Mouse (Mus musculus) forebrain, embryonic 13.5 days (tissue): ENCODE measurements around the gene Stox1. TPM values are rescaled to one million over a fixed set of nuclear protein-coding genes. Genes with fewer than 3 reads are reported as not detected.

Experiments used
- ATAC-seq: fragments of 200-750 bp; cut with Nextera tagmentation; 2 replicates; pipeline ENCODE4 v1.8.0; 2017
- H3K27ac ChIP-seq: fragments of 300-500 bp; sonication (generic); 2 replicates; pipeline ENCODE4 v1.5.1; 2015; ENCODE audit warnings: inconsistent platforms, mild to moderate bottlenecking, moderate library complexity
- H3K27me3 ChIP-seq: fragments of 300-500 bp; sonication (generic); 2 replicates; pipeline ENCODE4 v1.6.1; 2015; ENCODE audit warnings: mild to moderate bottlenecking, inconsistent platforms
- H3K36me3 ChIP-seq: fragments of 300-500 bp; sonication (generic); 2 replicates; pipeline ENCODE4 v1.6.1; 2015; ENCODE audit warnings: mild to moderate bottlenecking, inconsistent platforms; ENCODE audit not compliant: poor library complexity, severe bottlenecking
- H3K4me1 ChIP-seq: fragments of 300-500 bp; sonication (generic); 2 replicates; pipeline ENCODE4 v1.6.1; 2015; ENCODE audit warnings: inconsistent platforms
- H3K4me2 ChIP-seq: fragments of 300-500 bp; sonication (generic); 2 replicates; pipeline ENCODE4 v1.6.1; 2015; ENCODE audit warnings: inconsistent platforms, mild to moderate bottlenecking, moderate library complexity
- H3K4me3 ChIP-seq: fragments of 300-500 bp; sonication (generic); 2 replicates; pipeline ENCODE4 v1.5.1; 2015; ENCODE audit warnings: mild to moderate bottlenecking, inconsistent platforms
- H3K9ac ChIP-seq: fragments of 300-500 bp; sonication (generic); 2 replicates; pipeline ENCODE4 v1.6.1; 2015; ENCODE audit warnings: mild to moderate bottlenecking, inconsistent platforms
- H3K9me3 ChIP-seq: fragments of 300-500 bp; sonication (generic); replicated peaks from 2 replicates; pipeline ENCODE4 v1.6.1; 2016; ENCODE audit warnings: inconsistent platforms
- WGBS: fragments of 180-500 bp; shearing (Covaris S2); methylation state at CpG from one replicate; pipeline ENCODE4 v1.1.7; 2015; 5-methylcytosine and 5-hydroxymethylcytosine counted together
- polyA plus RNA-seq: library from polyadenylated mRNA; unstranded; fragments of >200 nt; fragmentation: Nextera tagmentation; extraction: Ambion mirVana; gene quantifications from 2 replicates; pipeline ENCODE4 v1.2.1, GENCODE M21; 2015

Stox1 gene
- polyA plus RNA-seq, 1 experiment from 2014 or later: 2.5 TPM

- WGBS: 80% methylated on average over 3 of the region's 3 CpGs
- Histone ChIP-seq H3K4me1 (peaks cover 10% of the 10 kb centered on the region), H3K4me2 (no peak overlapping the region), H3K9ac (no peak overlapping the region), H3K27me3 (peaks cover 9% of the 10 kb centered on the region), H3K9me3 (no peaks in the 10 kb centered on the region), H3K4me3 (no peak overlapping the region), H3K27ac (no peak overlapping the region), H3K36me3 (no peaks in the 10 kb centered on the region)
- no peak for ATAC-seq
Measured at GRCm38 (mm10) chr10:62692244-62692643, 33.7 kb downstream of the Stox1 start.

GRCm38 (mm10) chr10:62687032-62687674, 38.8 kb downstream of the Stox1 start:
- Histone ChIP-seq H3K9me3 (no peaks in the 10 kb centered on the region), H3K9ac (peak overlapping the region; percentile 30; the same call in 1 of the 2 replicates), H3K27ac (peak overlapping the region; percentile 19), H3K4me2 (peak overlapping the region; percentile 46), H3K4me1 (peaks cover 27% of the 10 kb centered on the region), H3K36me3 (no peaks in the 10 kb centered on the region), H3K27me3 (peaks cover 31% of the 10 kb centered on the region), H3K4me3 (no peak overlapping the region)
- peak; percentile 81 for ATAC-seq
- WGBS: 3% methylated on average over 15 of the region's 15 CpGs

GRCm38 (mm10) chr10:62683043-62683442, 42.9 kb downstream of the Stox1 start:
- no peak overlapping the region for H3K4me2 ChIP-seq
- 60% methylated on average over 5 of the region's 5 CpGs for WGBS
- peaks cover 25% of the 10 kb centered on the region for H3K27me3 ChIP-seq
- H3K27ac ChIP-seq: no peak overlapping the region
- no peak overlapping the region for H3K4me3 ChIP-seq
- H3K9me3 ChIP-seq: peaks cover 6% of the 10 kb centered on the region; the same call in 1 of the 2 replicates
- ATAC-seq: no peak
- no peaks in the 10 kb centered on the region for H3K36me3 ChIP-seq
- H3K4me1 ChIP-seq: peaks cover 25% of the 10 kb centered on the region
- no peak overlapping the region for H3K9ac ChIP-seq

- Histone ChIP-seq H3K9ac (no peak overlapping the region), H3K4me2 (no peak overlapping the region), H3K27me3 (peaks cover 14% of the 10 kb centered on the region; the same call in 1 of the 2 replicates), H3K4me1 (no peaks in the 10 kb centered on the region), H3K9me3 (peaks cover 6% of the 10 kb centered on the region; the same call in 1 of the 2 replicates), H3K27ac (no peak overlapping the region), H3K4me3 (no peak overlapping the region), H3K36me3 (no peaks in the 10 kb centered on the region)
- 53% methylated on average over 1 of the region's 1 CpGs for WGBS
- no peak for ATAC-seq
Measured at GRCm38 (mm10) chr10:62679833-62680232, 46.1 kb downstream of the Stox1 start.

GRCm38 (mm10) chr10:62677329-62677728, 48.6 kb downstream of the Stox1 start:
- Histone ChIP-seq H3K4me1 (0 out of 2 replicates have a peak, but pooled peaks cover 2% of the 10 kb centered on the region), H3K4me3 (no peak overlapping the region), H3K9ac (no peak overlapping the region), H3K4me2 (no peak overlapping the region), H3K27ac (no peak overlapping the region), H3K36me3 (no peaks in the 10 kb centered on the region), H3K27me3 (0 out of 2 replicates have a peak, but pooled peaks cover 2% of the 10 kb centered on the region), H3K9me3 (peaks cover 6% of the 10 kb centered on the region; the same call in 1 of the 2 replicates)
- 83% methylated on average over 5 of the region's 5 CpGs for WGBS
- no peak for ATAC-seq

- 88% methylated on average over 6 of the region's 6 CpGs for WGBS
- Histone ChIP-seq H3K36me3 (no peaks in the 10 kb centered on the region), H3K27me3 (no peaks in the 10 kb centered on the region), H3K4me3 (no peak overlapping the region), H3K9ac (no peak overlapping the region), H3K4me2 (no peak overlapping the region), H3K4me1 (0 out of 2 replicates have a peak, but pooled peaks cover 2% of the 10 kb centered on the region), H3K27ac (no peak overlapping the region), H3K9me3 (peaks cover 6% of the 10 kb centered on the region; the same call in 1 of the 2 replicates)
- no peak for ATAC-seq
Measured at GRCm38 (mm10) chr10:62676196-62676595, 49.7 kb downstream of the Stox1 start.

- H3K4me1 ChIP-seq: 0 out of 2 replicates have a peak, but pooled peaks cover 2% of the 10 kb centered on the region
- no peak overlapping the region for H3K4me3 ChIP-seq
- ATAC-seq: no peak
- H3K27me3 ChIP-seq: no peaks in the 10 kb centered on the region
- H3K9ac ChIP-seq: no peak overlapping the region
- H3K27ac ChIP-seq: no peak overlapping the region
- H3K9me3 ChIP-seq: no peaks in the 10 kb centered on the region
- 96% methylated on average over 2 of the region's 2 CpGs for WGBS
- H3K36me3 ChIP-seq: no peaks in the 10 kb centered on the region
- no peak overlapping the region for H3K4me2 ChIP-seq
Measured at GRCm38 (mm10) chr10:62672359-62672758, 53.6 kb downstream of the Stox1 start.

GRCm38 (mm10) chr10:62669245-62669644, 56.7 kb downstream of the Stox1 start:
- Histone ChIP-seq H3K4me3 (no peak overlapping the region), H3K9me3 (no peaks in the 10 kb centered on the region), H3K36me3 (no peaks in the 10 kb centered on the region), H3K27me3 (no peaks in the 10 kb centered on the region), H3K4me1 (no peaks in the 10 kb centered on the region), H3K9ac (no peak overlapping the region), H3K27ac (no peak overlapping the region), H3K4me2 (no peak overlapping the region)
- 79% methylated on average over 14 of the region's 14 CpGs for WGBS
- ATAC-seq: no peak

GRCm38 (mm10) chr10:62668463-62668862, 57.5 kb downstream of the Stox1 start:
- WGBS: 84% methylated on average over 2 of the region's 2 CpGs
- H3K4me3 ChIP-seq: no peak overlapping the region
- no peaks in the 10 kb centered on the region for H3K36me3 ChIP-seq
- no peaks in the 10 kb centered on the region for H3K27me3 ChIP-seq
- no peak overlapping the region for H3K27ac ChIP-seq
- H3K9me3 ChIP-seq: no peaks in the 10 kb centered on the region
- H3K9ac ChIP-seq: no peak overlapping the region
- ATAC-seq: no peak
- H3K4me2 ChIP-seq: no peak overlapping the region
- no peaks in the 10 kb centered on the region for H3K4me1 ChIP-seq

- 89% methylated on average over 5 of the region's 5 CpGs for WGBS
Measured at GRCm38 (mm10) chr10:62668043-62668442, 57.9 kb downstream of the Stox1 start.

GRCm38 (mm10) chr10:62664963-62665590, 60.9 kb downstream of the Stox1 start:
- H3K27me3 ChIP-seq: no peaks in the 10 kb centered on the region
- no peak overlapping the region for H3K4me2 ChIP-seq
- H3K4me3 ChIP-seq: no peak overlapping the region
- no peaks in the 10 kb centered on the region for H3K36me3 ChIP-seq
- H3K27ac ChIP-seq: no peak overlapping the region
- no peak for ATAC-seq
- H3K9me3 ChIP-seq: no peaks in the 10 kb centered on the region
- H3K9ac ChIP-seq: no peak overlapping the region
- WGBS: 74% methylated on average over 27 of the region's 27 CpGs
- no peaks in the 10 kb centered on the region for H3K4me1 ChIP-seq

More at GRCm38 (mm10) chr10:62668043-62668442, 57.9 kb downstream of the Stox1 start:
- H3K27me3 ChIP-seq: no peaks in the 10 kb centered on the region
- H3K4me3 ChIP-seq: no peak overlapping the region
- H3K9ac ChIP-seq: no peak overlapping the region
- H3K4me1 ChIP-seq: no peaks in the 10 kb centered on the region
- H3K9me3 ChIP-seq: no peaks in the 10 kb centered on the region
- no peaks in the 10 kb centered on the region for H3K36me3 ChIP-seq
- no peak for ATAC-seq
- no peak overlapping the region for H3K27ac ChIP-seq
- H3K4me2 ChIP-seq: no peak overlapping the region

- WGBS: 86% methylated on average over 10 of the region's 10 CpGs
- Histone ChIP-seq H3K27ac (no peak overlapping the region), H3K4me1 (no peaks in the 10 kb centered on the region), H3K9me3 (no peaks in the 10 kb centered on the region), H3K27me3 (no peaks in the 10 kb centered on the region), H3K4me2 (no peak overlapping the region), H3K36me3 (no peaks in the 10 kb centered on the region), H3K4me3 (no peak overlapping the region), H3K9ac (no peak overlapping the region)
- no peak for ATAC-seq
Measured at GRCm38 (mm10) chr10:62664171-62664570, 61.8 kb downstream of the Stox1 start.
